Mouse (Mus musculus): ENCODE data around the gene Spon1.

DNA sequence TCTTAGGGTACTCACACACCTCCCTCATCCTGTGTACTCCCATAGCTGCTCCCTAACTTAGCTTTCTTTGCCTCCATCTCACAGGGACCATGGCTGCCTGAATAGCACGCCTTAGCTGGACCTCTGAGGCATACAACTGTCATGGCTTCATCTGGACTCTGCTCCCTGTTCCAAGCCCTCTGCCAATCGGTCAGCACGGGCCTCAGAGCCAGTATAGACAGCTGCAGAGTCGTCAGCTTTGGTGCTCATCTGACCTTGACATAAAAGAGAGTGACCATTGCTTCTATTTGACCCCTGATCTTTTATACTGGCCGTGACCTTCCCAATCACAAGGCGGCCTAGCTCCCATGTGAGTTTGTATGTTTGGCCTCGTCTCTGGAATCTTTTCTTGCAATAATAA lies 308.3 kb downstream of the Spon1 start:
- TF ChIP-seq EP300 (IDR thresholded peaks at IDR 0.05; ENCODE audit: insufficient read depth, low read depth, low read length) (no peak), CTCF (IDR thresholded peaks at IDR 0.05) (no peak)

All from heart, adult 2 months (tissue).